Mouse (Mus musculus): ENCODE measurements around the gene Runx2. TPM values are rescaled to one million over a fixed set of nuclear protein-coding genes. Genes with fewer than 3 reads are reported as not detected.
A peak's percentile ranks its signal among the peaks of the same experiment; 100 is the strongest.

Runx2 gene
- polyA plus RNA-seq, 1 experiment from 2014 or later: 40.2 TPM

DNA sequence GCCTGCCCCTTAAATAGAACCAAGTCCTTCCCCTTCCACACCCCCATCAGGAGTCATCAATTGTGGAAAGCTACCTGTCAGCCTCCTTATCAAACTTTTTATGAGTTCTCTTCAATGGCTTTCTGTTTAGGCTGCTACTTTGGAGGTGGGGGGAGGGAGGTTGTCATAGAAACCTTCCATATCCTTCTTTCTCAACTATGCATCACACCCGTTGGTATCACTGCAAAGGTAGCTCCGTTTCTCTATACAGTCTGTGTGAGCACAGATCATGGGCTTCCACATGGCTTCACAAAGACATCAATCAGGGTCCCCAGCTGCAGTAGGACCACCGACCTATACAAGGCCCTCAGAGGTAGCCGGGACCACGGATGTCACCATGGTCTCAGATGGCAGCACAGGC is 329.3 kb downstream of the Runx2 start:
- Histone ChIP-seq H3K4me2 (no peak overlapping the region), H3K4me1 (no peaks in the 10 kb centered on the region), H3K27me3 (no peaks in the 10 kb centered on the region), H3K9me3 (no peaks in the 10 kb centered on the region), H3K27ac (no peak overlapping the region), H3K36me3 (no peaks in the 10 kb centered on the region), H3K4me3 (no peak overlapping the region), H3K9ac (no peak overlapping the region)
- 86% methylated on average over 5 of the region's 5 CpGs for WGBS
- no peak for ATAC-seq (ENCODE audit: insufficient number of reproducible peaks, insufficient read depth, low FRiP score, low TSS enrichment, low read depth)

DNA sequence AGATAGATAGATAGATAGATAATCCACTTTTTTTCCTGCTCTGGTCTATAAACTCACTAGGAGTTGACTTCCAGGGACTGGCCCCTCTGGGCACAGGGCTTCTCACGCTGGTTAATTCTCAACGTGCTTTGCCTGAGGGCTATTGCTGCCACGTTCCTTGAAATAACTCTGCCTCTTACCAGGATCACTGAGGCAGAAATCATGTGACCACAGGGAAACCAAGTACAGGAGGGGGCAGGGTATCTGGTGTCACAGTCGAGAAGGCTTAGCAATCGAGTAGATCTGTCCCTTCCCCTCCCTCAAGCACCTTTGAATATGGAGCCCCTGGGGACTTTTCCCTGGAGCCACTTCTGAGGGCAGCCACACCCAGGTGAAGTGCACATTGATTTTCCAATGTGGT is 334.7 kb downstream of the Runx2 start:
- WGBS: 25% methylated on average over 5 of the region's 5 CpGs
- Histone ChIP-seq H3K4me1 (0 out of 2 replicates have a peak, but pooled peaks cover 2% of the 10 kb centered on the region), H3K4me2 (no peak overlapping the region), H3K9me3 (no peaks in the 10 kb centered on the region), H3K27ac (no peak overlapping the region), H3K9ac (no peak overlapping the region), H3K27me3 (no peaks in the 10 kb centered on the region), H3K36me3 (no peaks in the 10 kb centered on the region), H3K4me3 (no peak overlapping the region)
- ATAC-seq (ENCODE audit: insufficient number of reproducible peaks, insufficient read depth, low FRiP score, low TSS enrichment, low read depth): no peak

DNA sequence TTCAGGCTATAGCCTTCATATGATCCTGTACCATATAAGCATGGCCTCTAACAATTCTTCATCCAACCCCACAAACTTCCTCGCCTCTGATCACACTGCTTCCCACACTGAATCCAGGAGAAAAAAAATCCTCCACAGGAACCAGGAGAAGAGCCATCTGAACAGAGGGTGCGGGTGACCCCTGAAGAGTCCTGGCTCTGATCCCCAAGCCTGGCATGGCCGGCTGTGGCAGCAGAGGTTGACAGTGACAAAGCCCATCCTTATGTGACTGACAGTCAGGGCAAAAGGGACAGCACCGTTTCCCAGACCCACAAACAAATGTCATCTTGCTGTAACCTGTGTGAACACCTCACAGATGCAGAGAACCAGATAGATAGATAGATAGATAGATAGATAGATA is 335.1 kb downstream of the Runx2 start:
- H3K4me2 ChIP-seq: no peak overlapping the region
- 67% methylated on average over 4 of the region's 4 CpGs for WGBS
- ATAC-seq (ENCODE audit: insufficient number of reproducible peaks, insufficient read depth, low FRiP score, low TSS enrichment, low read depth): no peak
- H3K27ac ChIP-seq: no peak overlapping the region
- H3K36me3 ChIP-seq: no peaks in the 10 kb centered on the region
- no peaks in the 10 kb centered on the region for H3K27me3 ChIP-seq
- H3K9ac ChIP-seq: no peak overlapping the region
- H3K4me1 ChIP-seq: 0 out of 2 replicates have a peak, but pooled peaks cover 2% of the 10 kb centered on the region
- no peak overlapping the region for H3K4me3 ChIP-seq
- no peaks in the 10 kb centered on the region for H3K9me3 ChIP-seq

GRCm38 (mm10) chr17:44475910-44476309 is 338.7 kb downstream of the Runx2 start:
- Histone ChIP-seq H3K4me3 (no peak overlapping the region), H3K27me3 (no peaks in the 10 kb centered on the region), H3K9ac (no peak overlapping the region), H3K4me1 (0 out of 2 replicates have a peak, but pooled peaks cover 2% of the 10 kb centered on the region), H3K4me2 (no peak overlapping the region), H3K36me3 (no peaks in the 10 kb centered on the region), H3K27ac (no peak overlapping the region), H3K9me3 (no peaks in the 10 kb centered on the region)
- WGBS: 92% methylated on average over 8 of the region's 8 CpGs
- ATAC-seq (ENCODE audit: insufficient number of reproducible peaks, insufficient read depth, low FRiP score, low TSS enrichment, low read depth): no peak

DNA sequence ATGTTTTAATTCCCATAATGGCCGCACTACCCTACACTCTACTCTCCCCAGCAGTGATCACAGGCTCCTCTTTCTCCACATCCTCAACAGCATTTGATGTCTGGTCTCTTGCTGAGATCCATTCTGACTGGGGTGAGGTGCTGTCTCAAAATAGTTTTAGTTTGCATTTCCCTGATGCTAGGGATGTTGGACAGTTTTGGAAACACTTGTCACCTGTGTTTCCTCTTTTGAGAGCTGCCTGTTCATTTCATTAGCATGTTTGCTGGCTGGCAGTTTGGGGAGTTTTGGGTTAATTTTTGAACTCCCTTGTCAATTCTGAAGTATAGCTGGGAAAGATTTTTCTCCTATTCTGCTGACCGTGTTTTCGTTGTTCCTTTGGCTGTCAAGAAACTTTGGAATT is 340.3 kb downstream of the Runx2 start:
- H3K9ac ChIP-seq: no peak overlapping the region
- no peaks in the 10 kb centered on the region for H3K36me3 ChIP-seq
- H3K4me3 ChIP-seq: no peak overlapping the region
- no peak overlapping the region for H3K4me2 ChIP-seq
- no peak for ATAC-seq (ENCODE audit: insufficient number of reproducible peaks, insufficient read depth, low FRiP score, low TSS enrichment, low read depth)
- H3K9me3 ChIP-seq: no peaks in the 10 kb centered on the region
- H3K27ac ChIP-seq: no peak overlapping the region
- H3K4me1 ChIP-seq: 0 out of 2 replicates have a peak, but pooled peaks cover 2% of the 10 kb centered on the region
- 66% methylated on average over 3 of the region's 3 CpGs for WGBS
- H3K27me3 ChIP-seq: no peaks in the 10 kb centered on the region

- H3K9me3 ChIP-seq: no peaks in the 10 kb centered on the region
- H3K4me3 ChIP-seq: no peak overlapping the region
- ATAC-seq (ENCODE audit: insufficient number of reproducible peaks, insufficient read depth, low FRiP score, low TSS enrichment, low read depth): no peak
- 80% methylated on average over 7 of the region's 7 CpGs for WGBS
- no peaks in the 10 kb centered on the region for H3K27me3 ChIP-seq
- no peak overlapping the region for H3K4me2 ChIP-seq
- no peaks in the 10 kb centered on the region for H3K4me1 ChIP-seq
- H3K9ac ChIP-seq: no peak overlapping the region
- H3K27ac ChIP-seq: no peak overlapping the region
- H3K36me3 ChIP-seq: no peaks in the 10 kb centered on the region
These were observed 341.9 kb downstream of the Runx2 start for GRCm38 (mm10) chr17:44472695-44473094.

DNA sequence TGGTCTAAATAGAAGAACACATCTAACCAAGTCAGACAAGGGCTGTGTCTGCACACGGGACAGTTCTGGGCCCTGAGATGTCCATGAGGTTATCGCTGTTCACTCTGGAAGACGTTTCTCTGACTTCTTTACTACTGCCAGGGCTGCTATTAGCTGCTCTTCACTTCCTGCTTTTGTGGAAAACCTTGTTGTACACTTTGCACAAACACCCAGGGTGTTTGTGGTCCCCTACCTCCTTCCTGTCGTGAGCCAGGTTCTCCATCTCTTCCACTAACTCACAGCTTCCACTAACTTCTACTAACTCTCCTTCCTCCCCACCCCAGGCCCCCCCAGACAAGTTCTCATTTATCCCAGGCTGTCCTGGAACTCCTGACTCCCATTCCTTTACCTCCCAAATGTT is 350.9 kb downstream of the Runx2 start:
- Histone ChIP-seq H3K27me3 (no peaks in the 10 kb centered on the region), H3K27ac (no peak overlapping the region), H3K4me2 (no peak overlapping the region), H3K9me3 (no peaks in the 10 kb centered on the region), H3K36me3 (no peaks in the 10 kb centered on the region), H3K4me1 (no peaks in the 10 kb centered on the region), H3K9ac (no peak overlapping the region), H3K4me3 (no peak overlapping the region)
- 79% methylated on average over 4 of the region's 4 CpGs for WGBS
- no peak for ATAC-seq (ENCODE audit: insufficient number of reproducible peaks, insufficient read depth, low FRiP score, low TSS enrichment, low read depth)

- WGBS: 88% methylated on average over 6 of the region's 6 CpGs
- no peaks in the 10 kb centered on the region for H3K27me3 ChIP-seq
- no peak overlapping the region for H3K27ac ChIP-seq
These were observed 354.4 kb downstream of the Runx2 start for GRCm38 (mm10) chr17:44460156-44460555.

DNA sequence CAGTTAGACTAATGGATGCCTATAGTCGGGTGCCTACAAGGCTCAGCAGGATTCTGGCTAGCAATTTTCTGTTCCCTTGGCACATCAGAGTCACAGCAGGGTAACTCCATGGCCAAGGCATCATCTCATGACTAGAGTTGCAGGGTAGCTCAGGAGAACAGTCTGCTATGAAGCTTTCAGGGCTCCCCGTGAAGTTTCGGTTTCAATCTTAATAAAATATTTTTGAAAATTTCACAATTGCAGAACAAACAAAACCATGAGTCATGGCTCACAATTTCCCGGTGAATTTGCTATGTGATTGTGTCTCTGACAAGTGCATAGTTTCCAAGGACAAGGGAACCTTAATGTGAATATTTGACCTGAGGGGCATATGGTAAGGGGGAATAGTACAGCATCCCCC is 355.6 kb downstream of the Runx2 start:
- H3K9ac ChIP-seq: no peak overlapping the region
- 93% methylated on average over 4 of the region's 4 CpGs for WGBS
- H3K27ac ChIP-seq: no peak overlapping the region
- no peaks in the 10 kb centered on the region for H3K36me3 ChIP-seq
- H3K4me3 ChIP-seq: no peak overlapping the region
- H3K9me3 ChIP-seq: no peaks in the 10 kb centered on the region
- H3K4me1 ChIP-seq: peaks cover 4% of the 10 kb centered on the region; the same call in 1 of the 2 replicates
- no peak for ATAC-seq (ENCODE audit: insufficient number of reproducible peaks, insufficient read depth, low FRiP score, low TSS enrichment, low read depth)
- no peak overlapping the region for H3K4me2 ChIP-seq
- peaks cover 6% of the 10 kb centered on the region; the same call in 1 of the 2 replicates for H3K27me3 ChIP-seq

More at GRCm38 (mm10) chr17:44460156-44460555, 354.4 kb downstream of the Runx2 start:
- Histone ChIP-seq H3K9me3 (no peaks in the 10 kb centered on the region), H3K36me3 (no peaks in the 10 kb centered on the region), H3K9ac (no peak overlapping the region), H3K4me1 (peaks cover 4% of the 10 kb centered on the region; the same call in 1 of the 2 replicates), H3K4me3 (no peak overlapping the region), H3K4me2 (no peak overlapping the region)
- ATAC-seq (ENCODE audit: insufficient number of reproducible peaks, insufficient read depth, low FRiP score, low TSS enrichment, low read depth): no peak

GRCm38 (mm10) chr17:44456696-44457095 is 357.9 kb downstream of the Runx2 start:
- no peaks in the 10 kb centered on the region for H3K9me3 ChIP-seq
- peaks cover 6% of the 10 kb centered on the region for H3K27me3 ChIP-seq
- no peak overlapping the region for H3K9ac ChIP-seq
- WGBS: 74% methylated on average over 3 of the region's 3 CpGs
- ATAC-seq (ENCODE audit: insufficient number of reproducible peaks, insufficient read depth, low FRiP score, low TSS enrichment, low read depth): no peak
- no peak overlapping the region for H3K27ac ChIP-seq
- H3K4me1 ChIP-seq: peaks cover 4% of the 10 kb centered on the region; the same call in 1 of the 2 replicates
- no peaks in the 10 kb centered on the region for H3K36me3 ChIP-seq
- no peak overlapping the region for H3K4me2 ChIP-seq
- H3K4me3 ChIP-seq: no peak overlapping the region

- H3K9ac ChIP-seq: no peak overlapping the region
- H3K27me3 ChIP-seq: peaks cover 6% of the 10 kb centered on the region
- peak overlapping the region; percentile 39 for H3K4me2 ChIP-seq
- no peak overlapping the region for H3K27ac ChIP-seq
- no peak for ATAC-seq (ENCODE audit: insufficient number of reproducible peaks, insufficient read depth, low FRiP score, low TSS enrichment, low read depth)
- peaks cover 4% of the 10 kb centered on the region; the same call in 1 of the 2 replicates for H3K4me1 ChIP-seq
- H3K4me3 ChIP-seq: no peak overlapping the region
- H3K9me3 ChIP-seq: no peaks in the 10 kb centered on the region
- H3K36me3 ChIP-seq: no peaks in the 10 kb centered on the region
- WGBS: 21% methylated on average over 12 of the region's 12 CpGs
These were observed 358.7 kb downstream of the Runx2 start for GRCm38 (mm10) chr17:44455681-44456600.

DNA sequence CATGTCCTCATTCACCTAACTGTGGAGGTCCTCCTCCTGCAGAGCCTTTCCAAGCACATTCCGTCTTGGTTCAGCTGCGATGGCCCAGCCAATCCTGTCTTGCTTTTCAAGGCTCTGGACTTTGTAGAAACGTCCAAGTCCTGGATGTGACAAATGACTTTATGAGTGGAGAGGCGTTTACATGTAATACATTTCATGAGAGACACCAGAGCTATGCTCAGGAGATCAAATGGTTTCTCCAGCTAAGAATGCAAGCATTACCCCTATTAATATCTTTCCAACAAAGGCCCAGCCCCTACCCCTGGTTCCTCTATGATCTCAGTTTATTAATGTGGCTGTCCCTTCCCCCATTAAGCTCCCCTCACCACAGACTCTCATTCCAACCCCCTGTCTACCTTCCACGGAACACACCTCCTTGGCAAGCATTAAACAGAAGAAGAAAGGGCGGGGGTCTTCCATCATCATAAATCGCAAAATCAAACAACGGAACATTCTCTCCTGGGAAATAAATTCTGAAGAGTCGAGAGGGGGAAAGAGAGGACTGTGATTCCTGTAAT is 364.6 kb downstream of the Runx2 start:
- Histone ChIP-seq H3K4me1 (no peaks in the 10 kb centered on the region), H3K36me3 (no peaks in the 10 kb centered on the region), H3K4me2 (no peak overlapping the region), H3K9ac (no peak overlapping the region), H3K27ac (no peak overlapping the region), H3K4me3 (no peak overlapping the region), H3K9me3 (no peaks in the 10 kb centered on the region), H3K27me3 (peaks cover 6% of the 10 kb centered on the region)
- no peak for ATAC-seq (ENCODE audit: insufficient number of reproducible peaks, insufficient read depth, low FRiP score, low TSS enrichment, low read depth)
- WGBS: 79% methylated on average over 9 of the region's 9 CpGs

Data from embryonic facial prominence, embryonic 13.5 days (tissue).